Mouse (Mus musculus) spleen, postnatal 14 days (tissue): ENCODE results near the gene Prom1.

Experiments used
- DNase-seq, 2 experiments: peaks; one replicate each; pipeline ENCODE4 v3.0.0; 2021 to 2022; ENCODE audit warnings: low spot score in 2 of 2

Prom1 gene

GRCm38 (mm10) chr5:44080276-44081054, 21.4 kb downstream of the Prom1 start:
- DNase-seq = no peak

- no peak for DNase-seq
These were observed 26.4 kb downstream of the Prom1 start for GRCm38 (mm10) chr5:44075432-44075831.

- DNase-seq = no peak
These were observed 28.2 kb downstream of the Prom1 start for GRCm38 (mm10) chr5:44073634-44074033.

GRCm38 (mm10) chr5:44070529-44071133, 31.2 kb downstream of the Prom1 start:
- DNase-seq = no peak

GRCm38 (mm10) chr5:44058258-44058657, 43.6 kb downstream of the Prom1 start:
- DNase-seq = no peak

GRCm38 (mm10) chr5:44050213-44050612, 51.6 kb downstream of the Prom1 start:
- DNase-seq = no peak

- no peak for DNase-seq
These were observed 52.3 kb downstream of the Prom1 start for GRCm38 (mm10) chr5:44049395-44049976.

GRCm38 (mm10) chr5:44048568-44049363, 53.1 kb downstream of the Prom1 start:
- DNase-seq = no peak

GRCm38 (mm10) chr5:44041725-44042124, 60.1 kb downstream of the Prom1 start:
- DNase-seq = no peak

- DNase-seq = no peak
These were observed 60.8 kb downstream of the Prom1 start for GRCm38 (mm10) chr5:44041056-44041455.

- DNase-seq = no peak
These were observed 103.4 kb downstream of the Prom1 start for GRCm38 (mm10) chr5:43998295-43998989.

GRCm38 (mm10) chr5:43997626-43998025, 104.2 kb downstream of the Prom1 start:
- DNase-seq = no peak

GRCm38 (mm10) chr5:43996162-43996561, 105.7 kb downstream of the Prom1 start:
- DNase-seq = no peak

GRCm38 (mm10) chr5:43994981-43995380, 106.9 kb downstream of the Prom1 start:
- DNase-seq = no peak

- peak; percentile 21 to 61 for DNase-seq
These were observed 111.5 kb downstream of the Prom1 start for GRCm38 (mm10) chr5:43990316-43990715.

GRCm38 (mm10) chr5:43989017-43989416, 112.8 kb downstream of the Prom1 start:
- DNase-seq = peak in 1 of 2 experiments; percentile 3

GRCm38 (mm10) chr5:43986212-43986611, 115.6 kb downstream of the Prom1 start:
- no peak for DNase-seq

- DNase-seq = no peak
These were observed 118.9 kb downstream of the Prom1 start for GRCm38 (mm10) chr5:43982896-43983295.

- DNase-seq = no peak
These were observed 120.2 kb downstream of the Prom1 start, which contains the start of gene Fgfbp1 for GRCm38 (mm10) chr5:43981620-43982019. Fgfbp1 (minus strand) TSS chr5:43981779.

GRCm38 (mm10) chr5:43980397-43980796, 121.4 kb downstream of the Prom1 start:
- no peak for DNase-seq

GRCm38 (mm10) chr5:43976821-43977561, 124.8 kb downstream of the Prom1 start:
- DNase-seq = no peak
